Mouse (Mus musculus): ENCODE data around the gene Nxpe5. TPM values are rescaled to one million over a fixed set of nuclear protein-coding genes. Genes with fewer than 3 reads are reported as not detected.

Nxpe5 gene
- polyA plus RNA-seq, 1 experiment: 0.73 TPM

DNA sequence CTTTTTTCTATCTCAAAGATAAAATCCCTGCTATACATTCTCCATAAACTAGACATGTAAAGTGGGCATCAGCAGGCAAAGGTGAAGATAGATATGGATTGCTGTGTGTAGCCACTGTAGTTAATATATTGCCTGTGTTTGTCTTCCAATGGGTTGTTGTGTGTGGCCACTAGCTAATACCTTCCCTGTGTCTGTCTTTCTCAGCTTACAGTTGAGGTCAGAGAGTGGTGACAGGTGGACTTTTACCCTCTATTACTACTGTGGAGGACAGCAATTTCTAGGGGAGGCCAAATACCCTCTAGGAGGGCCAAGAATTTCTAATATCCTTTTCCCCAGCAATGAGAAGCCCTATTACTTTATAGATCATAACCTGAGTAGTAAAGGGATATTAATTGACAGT, 8.5 kb downstream of the Nxpe5 start:
- Histone ChIP-seq H3K27me3 (ENCODE audit: control insufficient read depth, insufficient read depth, low read length) (no peaks in the 10 kb centered on the region), H3K4me1 (replicated peaks; ENCODE audit: control insufficient read depth, insufficient read depth, low read length) (no peaks in the 10 kb centered on the region), H3K4me3 (ENCODE audit: control insufficient read depth, insufficient read depth, low read length) (no peak overlapping the region), H3K27ac (ENCODE audit: control insufficient read depth, insufficient read depth, low read length) (no peak overlapping the region), H3K36me3 (ENCODE audit: control insufficient read depth, insufficient read depth, low read length) (no peaks in the 10 kb centered on the region)
- TF ChIP-seq POLR2A (IDR thresholded peaks at IDR 0.05; ENCODE audit: control insufficient read depth, extremely low read depth, insufficient read depth, low read length, poor library complexity) (no peak), CTCF (IDR thresholded peaks at IDR 0.05; ENCODE audit: borderline replicate concordance, control insufficient read depth, extremely low read depth, insufficient read depth, low read length, poor library complexity) (no peak)
- DNase-seq: no peak

DNA sequence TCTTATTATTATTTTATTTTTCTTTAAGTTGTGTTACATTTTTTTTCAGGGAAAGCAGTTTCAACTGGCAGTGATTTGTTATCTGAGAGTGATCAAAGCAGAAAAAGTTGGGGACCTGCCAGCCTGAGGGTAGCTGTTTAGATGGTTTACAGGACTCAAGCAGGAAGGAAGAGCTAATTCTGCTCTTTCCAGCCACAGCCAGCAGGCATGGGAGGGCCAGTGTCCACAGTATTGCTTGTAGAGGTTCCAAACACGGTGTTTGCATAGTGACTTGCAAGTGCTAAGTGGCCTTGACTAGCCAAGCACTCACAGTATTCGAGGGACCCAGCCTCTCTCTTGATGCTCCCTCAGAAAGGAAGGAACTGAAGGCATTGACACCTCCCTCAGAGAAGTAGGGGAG, 15.8 kb downstream of the Nxpe5 start:
- WGBS: 17% methylated on average over 2 of the region's 2 CpGs
- Histone ChIP-seq H3K4me3 (ENCODE audit: control insufficient read depth, insufficient read depth, low read length) (no peak overlapping the region), H3K36me3 (ENCODE audit: control insufficient read depth, insufficient read depth, low read length) (no peaks in the 10 kb centered on the region), H3K4me1 (replicated peaks; ENCODE audit: control insufficient read depth, insufficient read depth, low read length) (no peaks in the 10 kb centered on the region), H3K27ac (ENCODE audit: control insufficient read depth, insufficient read depth, low read length) (no peak overlapping the region), H3K27me3 (ENCODE audit: control insufficient read depth, insufficient read depth, low read length) (no peaks in the 10 kb centered on the region)
- DNase-seq: no peak
- TF ChIP-seq POLR2A (IDR thresholded peaks at IDR 0.05; ENCODE audit: control insufficient read depth, extremely low read depth, insufficient read depth, low read length, poor library complexity) (no peak), CTCF (IDR thresholded peaks at IDR 0.05; ENCODE audit: borderline replicate concordance, control insufficient read depth, extremely low read depth, insufficient read depth, low read length, poor library complexity) (no peak)

- peaks cover 5% of the 10 kb centered on the region for H3K4me1 ChIP-seq (replicated peaks; ENCODE audit: control insufficient read depth, insufficient read depth, low read length)
- TF ChIP-seq POLR2A (IDR thresholded peaks at IDR 0.05; ENCODE audit: control insufficient read depth, extremely low read depth, insufficient read depth, low read length, poor library complexity) (no peak), CTCF (IDR thresholded peaks at IDR 0.05; ENCODE audit: borderline replicate concordance, control insufficient read depth, extremely low read depth, insufficient read depth, low read length, poor library complexity) (no peak)
- WGBS: 91% methylated on average over 12 of the region's 12 CpGs
Measured at GRCm38 (mm10) chr5:138251144-138251543, 25.4 kb downstream of the Nxpe5 start.

DNA sequence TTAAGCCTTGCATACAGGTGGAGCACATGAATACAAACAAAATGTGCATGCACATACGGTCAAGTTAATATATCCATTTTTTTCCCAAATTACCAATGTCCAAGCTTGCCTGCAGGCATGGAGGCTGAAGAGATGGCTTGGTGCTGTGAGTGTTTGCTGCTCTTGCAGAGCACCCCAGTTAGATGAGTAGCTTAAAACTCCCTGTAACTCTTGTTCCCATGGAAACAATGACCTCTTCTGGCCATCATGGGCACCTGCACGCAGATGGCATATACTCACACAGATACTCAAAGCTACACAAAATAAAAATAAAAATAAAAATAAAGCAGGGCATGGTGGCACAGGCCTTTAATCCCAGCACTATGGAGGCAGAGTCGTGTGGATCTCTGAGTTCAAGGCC, 27.4 kb downstream of the Nxpe5 start:
- H3K4me3 ChIP-seq (ENCODE audit: control insufficient read depth, insufficient read depth, low read length): no peak overlapping the region
- H3K27ac ChIP-seq (ENCODE audit: control insufficient read depth, insufficient read depth, low read length): no peak overlapping the region
- WGBS: 98% methylated on average over 3 of the region's 3 CpGs
- TF ChIP-seq CTCF (IDR thresholded peaks at IDR 0.05; ENCODE audit: borderline replicate concordance, control insufficient read depth, extremely low read depth, insufficient read depth, low read length, poor library complexity) (no peak), POLR2A (IDR thresholded peaks at IDR 0.05; ENCODE audit: control insufficient read depth, extremely low read depth, insufficient read depth, low read length, poor library complexity) (no peak)
- H3K4me1 ChIP-seq (replicated peaks; ENCODE audit: control insufficient read depth, insufficient read depth, low read length): peaks cover 15% of the 10 kb centered on the region
- H3K27me3 ChIP-seq (ENCODE audit: control insufficient read depth, insufficient read depth, low read length): no peaks in the 10 kb centered on the region
- DNase-seq: no peak
- no peaks in the 10 kb centered on the region for H3K36me3 ChIP-seq (ENCODE audit: control insufficient read depth, insufficient read depth, low read length)

More at GRCm38 (mm10) chr5:138251144-138251543, 25.4 kb downstream of the Nxpe5 start:
- no peak for DNase-seq
- no peaks in the 10 kb centered on the region for H3K27me3 ChIP-seq (ENCODE audit: control insufficient read depth, insufficient read depth, low read length)
- no peaks in the 10 kb centered on the region for H3K36me3 ChIP-seq (ENCODE audit: control insufficient read depth, insufficient read depth, low read length)
- H3K4me3 ChIP-seq (ENCODE audit: control insufficient read depth, insufficient read depth, low read length): no peak overlapping the region
- no peak overlapping the region for H3K27ac ChIP-seq (ENCODE audit: control insufficient read depth, insufficient read depth, low read length)

DNA sequence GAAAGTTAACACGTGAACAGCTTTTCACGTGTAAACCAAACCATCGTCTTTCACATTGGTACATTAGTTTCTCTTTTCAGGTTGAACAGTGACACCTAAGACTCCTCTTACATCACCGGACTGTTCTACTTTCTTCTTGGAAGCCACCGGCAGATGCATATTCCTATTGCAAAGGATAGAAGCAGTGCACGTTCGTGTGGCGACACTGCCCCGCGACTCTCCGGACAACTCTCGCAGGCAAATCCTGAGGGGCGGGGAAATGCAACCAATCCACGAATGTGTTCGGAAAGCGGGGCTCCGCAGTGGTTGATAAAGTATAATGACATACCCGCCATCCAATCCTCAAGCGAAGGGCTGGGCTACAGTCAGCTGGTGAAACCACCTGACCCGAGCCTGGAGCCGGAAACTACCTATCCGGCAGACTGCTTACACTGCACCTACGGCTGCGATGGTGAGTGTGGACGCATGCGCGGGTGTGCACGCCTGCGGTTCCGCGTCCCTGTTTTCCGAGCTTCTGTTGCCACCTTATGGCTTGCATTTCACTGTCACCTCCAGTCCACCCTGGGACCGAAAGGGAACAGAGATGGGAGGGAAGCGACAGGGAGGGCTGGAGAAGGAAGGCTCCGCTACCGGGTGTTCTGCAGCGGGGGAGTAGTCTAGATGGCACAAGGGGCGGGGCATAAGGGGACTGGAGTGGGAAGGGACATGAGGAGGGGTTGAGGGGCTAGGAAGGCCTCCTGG, 29.8 kb downstream of the Nxpe5 start, which contains the start of gene Lamtor4:
Gene Lamtor4 (plus strand): TSS at position 130 of the 741 bp plus-strand sequence.
- WGBS: 0% methylated on average over 38 of the region's 38 CpGs
- Histone ChIP-seq H3K4me1 (replicated peaks; ENCODE audit: control insufficient read depth, insufficient read depth, low read length) (peaks cover 15% of the 10 kb centered on the region), H3K27me3 (ENCODE audit: control insufficient read depth, insufficient read depth, low read length) (no peaks in the 10 kb centered on the region), H3K27ac (ENCODE audit: control insufficient read depth, insufficient read depth, low read length) (peak within 1 kb of the TSS; percentile 54; the same call in 1 of the 2 replicates), H3K4me3 (ENCODE audit: control insufficient read depth, insufficient read depth, low read length) (peak within 1 kb of the TSS; percentile 90), H3K36me3 (ENCODE audit: control insufficient read depth, insufficient read depth, low read length) (peaks cover 3% of the 10 kb centered on the region; the same call in 1 of the 2 replicates)
- peak; percentile 80 for TF ChIP-seq POLR2A (IDR thresholded peaks at IDR 0.05; ENCODE audit: control insufficient read depth, extremely low read depth, insufficient read depth, low read length, poor library complexity)
- 0 out of 2 replicates have a peak, but pooled peaks have one; percentile 53 for TF ChIP-seq CTCF (IDR thresholded peaks at IDR 0.05; ENCODE audit: borderline replicate concordance, control insufficient read depth, extremely low read depth, insufficient read depth, low read length, poor library complexity)
- peak; percentile 93 for DNase-seq

- Histone ChIP-seq H3K4me3 (ENCODE audit: control insufficient read depth, insufficient read depth, low read length) (peak overlapping the region; percentile 90), H3K4me1 (replicated peaks; ENCODE audit: control insufficient read depth, insufficient read depth, low read length) (peaks cover 15% of the 10 kb centered on the region), H3K27me3 (ENCODE audit: control insufficient read depth, insufficient read depth, low read length) (no peaks in the 10 kb centered on the region), H3K36me3 (ENCODE audit: control insufficient read depth, insufficient read depth, low read length) (peaks cover 8% of the 10 kb centered on the region; the same call in 1 of the 2 replicates), H3K27ac (ENCODE audit: control insufficient read depth, insufficient read depth, low read length) (peak overlapping the region; percentile 54; the same call in 1 of the 2 replicates)
- TF ChIP-seq POLR2A (IDR thresholded peaks at IDR 0.05; ENCODE audit: control insufficient read depth, extremely low read depth, insufficient read depth, low read length, poor library complexity) (no peak), CTCF (IDR thresholded peaks at IDR 0.05; ENCODE audit: borderline replicate concordance, control insufficient read depth, extremely low read depth, insufficient read depth, low read length, poor library complexity) (no peak)
- WGBS: 5% methylated on average over 7 of the region's 7 CpGs
- DNase-seq: no peak
Measured at GRCm38 (mm10) chr5:138256094-138256467, 30.4 kb downstream of the Nxpe5 start.
